18 mouse cellular contexts compared by ENCODE assay signal in the genomic region with DNA sequence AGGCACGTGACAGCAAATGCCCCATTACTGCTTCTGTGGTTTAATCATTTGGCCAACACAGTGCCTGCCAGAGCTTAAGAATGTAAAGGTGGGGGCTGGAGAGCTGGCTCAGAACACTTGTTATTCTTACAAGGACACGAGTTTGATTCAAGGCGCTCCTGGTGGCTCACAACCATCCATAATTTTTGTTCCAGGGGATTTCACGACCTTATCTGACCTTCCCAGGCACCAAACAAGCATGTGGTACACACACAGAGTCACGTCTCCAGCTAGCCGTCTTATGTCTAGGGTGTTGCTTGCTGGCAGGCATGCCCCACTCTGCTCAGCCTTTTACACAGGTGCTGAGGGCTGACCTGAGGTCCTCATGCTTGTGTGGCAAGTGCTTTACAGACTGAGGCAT. TPM values are rescaled to one million over a fixed set of nuclear protein-coding genes. Genes with fewer than 3 reads are reported as not detected.
DNase-seq lines count a peak whose midpoint lies in the region; ATAC-seq and TF ChIP-seq lines count a peak whose summit lies in the region.
"Had no signal": no experiment of that assay in that cellular context is flagged by ENCODE, and none has a peak within 500 bp of the region (broad histone marks: within the 10 kb centered on the region; RNA-seq: fewer than 3 reads in every experiment).

No protein-coding gene starts in this region.

- no peak overlapping the region for H3K27ac ChIP-seq in kidney, embryonic 16.5 days (ENCODE audit: low read length)
- no peak overlapping the region for H3K27ac ChIP-seq in layer of hippocampus, adult 2 months
- H3K27ac ChIP-seq: embryonic facial prominence, embryonic 12.5 days; forebrain, embryonic 15.5 days; heart, embryonic 10.5 days; hindbrain, embryonic 15.5 days had no signal

- H3K4me1 ChIP-seq in kidney, embryonic 16.5 days (ENCODE audit: insufficient read depth, low read length) = no peaks in the 10 kb centered on the region
- H3K4me1 ChIP-seq: embryonic facial prominence, embryonic 12.5 days; forebrain, embryonic 15.5 days; heart, embryonic 10.5 days; hindbrain, embryonic 15.5 days had no signal

- no peaks in the 10 kb centered on the region for H3K27me3 ChIP-seq in kidney, embryonic 16.5 days (ENCODE audit: insufficient read depth, low read length)
- H3K27me3 ChIP-seq: embryonic facial prominence, embryonic 12.5 days; forebrain, embryonic 15.5 days; hindbrain, embryonic 15.5 days had no signal

- H3K4me2 ChIP-seq in kidney, embryonic 16.5 days (replicated peaks; ENCODE audit: low read depth, low read length) = no peak overlapping the region
- H3K4me2 ChIP-seq: embryonic facial prominence, embryonic 12.5 days; forebrain, embryonic 15.5 days; hindbrain, embryonic 15.5 days had no signal

- DNase-seq in kidney, adult 18-20 months = peak; percentile 23
- DNase-seq in ovary, postnatal 36 days (ENCODE audit: low spot score) = peak; percentile 17
- DNase-seq in ovary, postnatal 14 days (ENCODE audit: low spot score) = no peak
- peak; percentile 46 for DNase-seq in kidney, postnatal 14 days
- no peak for DNase-seq in layer of hippocampus, adult 2 months (ENCODE audit: low spot score in 2 of 2)
- no peak for DNase-seq in adrenal gland, postnatal 10 days
- DNase-seq: adrenal gland, adult 8-10 months; cerebellum, adult 11-12 months; cerebellum, adult 9-10 months; cerebellum, postnatal 25 days; gastrocnemius, postnatal 36 days; heart, adult 11 months; heart, postnatal 36 days had no signal

- no peak overlapping the region for H3K9ac ChIP-seq in kidney, embryonic 16.5 days (replicated peaks; ENCODE audit: low read length)
- H3K9ac ChIP-seq: embryonic facial prominence, embryonic 12.5 days; forebrain, embryonic 15.5 days; hindbrain, embryonic 15.5 days had no signal

- no peak for TF ChIP-seq CTCF in layer of hippocampus, adult 2 months (conservative IDR thresholded peaks at IDR 0.05)

- 68% methylated on average over 6 of the region's 6 CpGs for WGBS in kidney, embryonic 16.5 days

- no peak overlapping the region for H3K4me3 ChIP-seq in kidney, embryonic 16.5 days (ENCODE audit: low read length)
- no peak overlapping the region for H3K4me3 ChIP-seq in layer of hippocampus, adult 2 months
- H3K4me3 ChIP-seq: embryonic facial prominence, embryonic 12.5 days; forebrain, embryonic 15.5 days; heart, embryonic 10.5 days; hindbrain, embryonic 15.5 days had no signal

- no peaks in the 10 kb centered on the region for H3K9me3 ChIP-seq in kidney, embryonic 16.5 days (ENCODE audit: low read length)
- H3K9me3 ChIP-seq: embryonic facial prominence, embryonic 12.5 days; forebrain, embryonic 15.5 days; heart, embryonic 10.5 days; hindbrain, embryonic 15.5 days had no signal

- H3K36me3 ChIP-seq in kidney, embryonic 16.5 days (ENCODE audit: insufficient read depth, low read length) = peaks cover 29% of the 10 kb centered on the region

- no peak for ATAC-seq in kidney, embryonic 16.5 days (ENCODE audit: low FRiP score, low TSS enrichment)
- ATAC-seq: forebrain, embryonic 15.5 days had no signal

RNA-seq across cellular contexts. Expression of a gene that starts 20.6 kb away (rescaled TPM):
- 2.4 and 2.9 TPM in 2 replicates for polyA plus RNA-seq in kidney, embryonic 16.5 days (2015; fragmentation: Nextera tagmentation; extraction: Ambion mirVana)
- under 1 TPM; 0.61 to 0.66 TPM for total RNA-seq in layer of hippocampus, adult 2 months (2021)
- total RNA-seq in adrenal gland, postnatal 10 days (2021) = 1 to 10 TPM; 1.2 to 1.6 TPM

RNA-seq across cellular contexts. Expression of a gene that starts 50.5 kb away (rescaled TPM):
- 108 and 116 TPM in 2 replicates for polyA plus RNA-seq in kidney, embryonic 16.5 days (2015; fragmentation: Nextera tagmentation; extraction: Ambion mirVana)
- total RNA-seq in layer of hippocampus, adult 2 months (2021) = 10 to 100 TPM; 36.0 to 36.8 TPM
- 10 to 100 TPM; 26.6 to 33.3 TPM for total RNA-seq in adrenal gland, postnatal 10 days (2021)

RNA-seq across cellular contexts. Expression of a gene that starts 53.5 kb away (rescaled TPM):
- 67.9 and 79.4 TPM in 2 replicates for polyA plus RNA-seq in kidney, embryonic 16.5 days (2015; fragmentation: Nextera tagmentation; extraction: Ambion mirVana)
- 10 to 100 TPM; 97.6 to 98.1 TPM for total RNA-seq in layer of hippocampus, adult 2 months (2021)
- total RNA-seq in adrenal gland, postnatal 10 days (2021) = 100 to 1,000 TPM; 145 to 155 TPM

Comparison
In these comparisons a context has a peak if more than half of its experiments do, and no peak if none do; other contexts are left out.
1. DNase-seq: peak in kidney, adult 18-20 months (single experiment), ovary, postnatal 36 days (single experiment) and kidney, postnatal 14 days (single experiment); none in ovary, postnatal 14 days (single experiment), layer of hippocampus, adult 2 months (0 of 2) and adrenal gland, postnatal 10 days (single experiment).